Mouse (Mus musculus) 3T3-L1 (cell line): ENCODE data around the gene Polr1c.

Source experiments
- DNase-seq: peaks from one replicate; pipeline ENCODE4 v3.0.0-alpha.2; 2015; ENCODE audit warnings: low read depth, low spot score

Gene Polr1c

GRCm38 (mm10) chr17:46247512-46248188, at the start of gene Polr1c, which contains the start of gene Yipf3:
Gene Polr1c (minus strand): TSS chr17:46248054.
Gene Yipf3 (plus strand): TSS chr17:46248080.
- DNase-seq, result peak; percentile 94

GRCm38 (mm10) chr17:46297028-46297363, 49.1 kb upstream of the Polr1c start:
- DNase-seq, result no peak

DNA sequence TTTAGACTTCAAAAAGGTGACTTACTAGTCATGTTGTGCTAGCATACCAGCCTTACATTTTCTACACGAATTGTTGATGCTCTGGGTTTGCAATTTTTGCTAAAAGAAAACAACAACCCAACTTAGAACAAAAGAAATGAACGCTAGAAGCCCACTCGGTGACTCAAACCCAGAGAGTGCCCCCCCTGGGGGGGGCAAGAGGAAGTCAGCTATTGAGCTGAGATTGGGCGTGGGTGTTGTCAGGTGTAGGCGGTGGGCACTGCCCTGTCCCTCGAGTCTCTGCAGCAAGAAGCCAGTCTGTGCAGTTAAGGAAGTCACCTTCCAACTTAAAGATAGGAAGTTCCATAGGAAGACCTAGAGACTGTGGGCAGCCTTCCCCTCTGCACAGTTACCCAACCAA, 48.7 kb upstream of the Polr1c start:
- DNase-seq, result no peak

DNA sequence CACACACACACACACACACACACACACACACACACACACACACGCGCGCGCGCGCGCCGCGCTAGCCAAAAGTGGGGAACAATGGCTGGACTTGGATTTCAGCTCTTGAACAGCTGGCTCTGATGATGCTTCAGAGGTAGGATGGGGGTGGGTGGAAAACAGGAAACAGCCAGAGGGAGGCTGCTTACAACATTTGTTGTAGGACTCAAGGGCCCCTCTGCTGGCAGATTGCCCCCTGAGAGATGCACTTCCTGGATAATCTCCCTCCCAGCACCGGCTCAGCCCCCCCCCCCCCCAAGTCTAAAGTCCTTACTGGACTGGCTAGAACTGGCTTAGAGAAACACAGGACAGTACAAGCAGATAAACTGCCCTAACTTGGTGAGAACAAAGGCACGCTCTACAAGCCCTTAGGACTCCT, 39.8 kb upstream of the Polr1c start:
- peak; percentile 90 for DNase-seq

GRCm38 (mm10) chr17:46285407-46285806, 37.6 kb upstream of the Polr1c start:
- DNase-seq, result no peak

- DNase-seq, result no peak
These were observed 36.8 kb upstream of the Polr1c start for GRCm38 (mm10) chr17:46284653-46285052.

DNA sequence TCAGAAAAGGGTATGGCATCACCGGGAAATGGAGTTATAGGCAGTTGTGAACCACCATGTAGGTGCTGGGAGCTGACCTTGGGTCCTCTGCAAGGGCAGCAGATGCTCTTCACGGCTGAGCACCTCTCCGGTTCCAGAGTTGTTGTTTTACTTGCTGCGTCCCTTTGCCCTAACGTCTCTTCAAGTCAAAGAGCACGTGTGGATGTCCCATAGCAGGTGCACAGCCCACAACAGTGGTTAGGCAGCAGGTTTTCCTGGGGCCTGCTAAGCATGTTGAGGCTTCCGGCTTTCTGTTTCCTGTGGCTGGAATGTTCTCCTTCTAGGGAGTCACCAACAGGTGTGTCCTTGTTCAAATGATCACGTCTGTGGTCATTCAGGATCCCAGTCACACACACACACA, 36.1 kb upstream of the Polr1c start:
- no peak for DNase-seq

GRCm38 (mm10) chr17:46283140-46283539, 35.3 kb upstream of the Polr1c start:
- DNase-seq, result no peak

- DNase-seq, result peak; percentile 90
These were observed 34.7 kb upstream of the Polr1c start, which contains the start of gene Tjap1 for GRCm38 (mm10) chr17:46282483-46283123. Gene Tjap1 (minus strand): TSS chr17:46283026.

DNA sequence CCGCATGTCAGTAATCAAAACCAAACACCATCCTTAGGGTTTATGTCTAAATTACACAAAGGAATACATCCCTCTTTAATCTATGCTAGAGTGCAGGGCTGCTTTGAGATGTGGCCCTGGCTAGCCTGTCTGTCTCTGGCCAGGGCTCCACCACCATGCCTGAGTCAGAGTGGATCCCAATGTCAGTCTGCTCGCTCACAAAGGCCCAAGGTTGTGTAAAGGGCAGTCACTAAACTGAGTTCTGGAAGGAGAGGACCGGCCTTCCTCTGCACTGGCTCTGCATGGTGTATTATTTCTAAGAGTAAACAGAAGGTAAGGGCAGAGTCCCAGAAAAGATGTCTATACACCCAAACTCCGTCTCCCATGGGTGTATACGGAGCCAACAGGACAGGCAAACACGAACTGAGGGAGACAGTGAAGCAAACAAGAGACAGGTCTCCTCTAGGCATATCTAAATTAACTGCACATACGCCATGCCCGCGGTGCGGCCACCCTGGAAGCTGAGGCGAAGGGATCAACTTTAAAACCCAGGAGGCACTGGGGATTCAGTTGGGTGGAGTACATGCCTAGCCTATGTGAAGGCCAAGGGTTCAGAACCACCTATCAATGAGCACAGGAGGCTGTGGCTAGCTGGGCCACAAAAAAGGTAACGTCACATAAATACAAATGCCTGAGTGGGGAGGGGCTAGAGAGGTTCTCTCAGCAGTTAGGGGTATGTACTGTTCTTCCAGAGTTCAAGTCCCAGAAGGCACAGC, 30.3 kb upstream of the Polr1c start:
- peak; percentile 59 for DNase-seq

DNA sequence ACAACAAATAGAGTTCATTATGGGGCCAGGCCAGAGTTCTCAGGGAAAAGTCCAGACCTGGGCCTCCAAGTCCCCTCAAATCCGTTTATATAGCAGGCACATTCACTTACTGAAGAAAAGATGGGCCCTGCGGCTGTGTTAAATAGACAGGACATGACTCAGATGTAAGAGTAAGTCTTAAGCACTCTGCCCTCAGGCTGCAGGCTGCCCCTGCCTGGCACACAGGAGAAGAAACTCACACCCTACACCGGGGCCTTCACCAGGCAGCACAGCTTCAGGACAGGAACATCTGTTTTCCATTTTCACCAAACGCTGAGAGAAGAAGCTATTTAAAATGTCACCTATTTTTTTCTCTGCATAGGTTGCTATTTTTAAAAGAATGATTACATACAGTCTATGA, 29.7 kb upstream of the Polr1c start:
- peak; percentile 99 for DNase-seq

DNA sequence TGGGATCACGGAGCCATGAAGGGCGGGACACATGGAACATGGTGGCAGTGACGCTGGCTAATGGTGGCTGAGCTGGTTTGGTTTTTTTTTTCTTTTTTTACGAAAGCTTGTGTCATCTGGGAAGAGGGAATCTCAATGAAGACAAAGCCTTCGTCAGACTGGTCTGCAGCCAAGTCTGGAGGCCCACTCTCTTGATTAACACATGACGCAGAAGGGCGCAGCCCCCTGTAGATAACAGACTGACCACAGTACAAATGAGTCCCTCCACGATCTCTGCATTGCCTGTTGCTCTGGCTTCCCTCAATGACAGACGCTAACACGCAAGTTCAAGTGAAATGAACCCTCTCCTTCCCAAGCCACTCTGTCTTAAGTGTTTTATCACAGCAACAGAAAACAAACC, 27.7 kb upstream of the Polr1c start:
- DNase-seq, result peak; percentile 87

DNA sequence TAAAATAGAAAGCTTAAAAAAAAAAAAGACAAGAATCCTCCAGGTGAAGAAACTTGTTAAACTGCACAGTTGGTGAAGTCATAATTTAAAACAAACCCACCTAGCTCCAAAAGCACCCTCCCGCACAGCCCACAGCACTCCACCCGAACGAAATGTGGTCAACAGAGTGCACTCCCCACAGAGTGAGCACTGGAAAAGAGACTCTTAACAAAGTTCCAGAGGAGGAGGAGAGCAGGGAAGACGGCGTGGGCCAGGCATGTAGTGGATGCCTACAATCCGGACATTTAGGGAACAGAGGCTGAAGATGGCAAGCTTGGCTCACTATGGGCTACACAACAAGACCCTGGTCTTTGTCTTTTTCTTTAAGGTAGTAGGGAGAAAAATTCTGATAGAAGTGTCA, 27.2 kb upstream of the Polr1c start:
- DNase-seq, result no peak

GRCm38 (mm10) chr17:46274465-46274864, 26.6 kb upstream of the Polr1c start:
- DNase-seq, result peak; percentile 69

DNA sequence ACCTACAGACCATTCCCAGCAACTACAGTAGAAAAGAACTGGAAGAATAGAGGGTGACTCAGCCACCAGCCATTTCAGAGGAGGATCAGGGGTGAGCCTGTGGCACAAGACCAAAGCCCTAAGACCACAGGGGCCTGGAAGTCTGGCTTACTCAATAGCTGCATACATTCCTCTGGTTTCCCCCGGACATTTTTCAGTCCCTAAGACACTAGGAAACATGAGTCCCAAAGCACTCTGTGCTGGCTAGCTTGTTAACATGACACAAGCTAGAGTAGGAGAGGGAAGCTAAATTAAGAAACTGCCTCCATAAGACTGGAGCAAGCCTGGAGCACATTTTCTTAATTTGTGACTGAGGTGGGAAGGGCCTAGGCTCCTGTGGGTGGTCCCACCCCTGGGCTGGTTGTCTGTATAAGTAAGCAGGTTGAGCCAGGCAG, 26.0 kb upstream of the Polr1c start:
- peak; percentile 99 for DNase-seq

- DNase-seq, result no peak
These were observed 24.8 kb upstream of the Polr1c start for GRCm38 (mm10) chr17:46272675-46273074.

GRCm38 (mm10) chr17:46272058-46272457, 24.2 kb upstream of the Polr1c start:
- no peak for DNase-seq

DNA sequence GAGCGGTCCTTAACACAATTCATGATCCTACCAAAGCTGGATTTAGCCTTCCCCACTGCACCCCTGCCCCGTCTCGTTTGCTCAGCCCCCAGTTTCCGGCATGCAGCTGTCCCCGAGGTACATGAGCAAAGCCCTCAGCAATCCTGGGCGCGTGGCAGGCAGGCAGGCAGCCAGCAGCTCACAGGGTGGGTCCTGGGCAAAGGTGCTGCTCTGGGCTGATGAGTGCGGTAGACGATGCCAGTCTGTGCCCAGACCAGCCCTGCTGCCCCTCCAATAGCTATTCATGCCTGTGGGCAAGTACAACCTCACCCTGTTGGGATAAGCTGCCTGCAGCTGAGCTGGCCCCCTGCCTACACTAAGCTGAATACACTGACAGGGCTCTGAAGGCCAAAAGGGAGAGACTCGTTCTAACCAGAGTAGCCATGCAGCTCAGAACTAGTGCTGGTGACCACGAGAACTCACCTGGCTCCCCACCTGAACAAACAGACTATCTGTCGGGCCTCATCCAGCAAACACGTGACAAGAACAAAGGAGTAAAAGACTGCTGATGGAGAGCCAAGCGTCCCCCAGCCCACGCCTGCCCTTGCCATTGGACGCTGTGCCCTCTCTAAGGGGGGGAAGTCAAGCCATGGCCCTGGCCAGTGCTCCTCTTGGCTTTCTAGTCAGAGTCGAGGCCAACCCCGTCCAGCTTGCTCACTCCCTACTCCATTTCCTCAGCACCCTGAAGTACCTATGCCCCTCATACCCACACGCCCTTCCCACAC, 22.1 kb upstream of the Polr1c start:
- DNase-seq, result no peak

DNA sequence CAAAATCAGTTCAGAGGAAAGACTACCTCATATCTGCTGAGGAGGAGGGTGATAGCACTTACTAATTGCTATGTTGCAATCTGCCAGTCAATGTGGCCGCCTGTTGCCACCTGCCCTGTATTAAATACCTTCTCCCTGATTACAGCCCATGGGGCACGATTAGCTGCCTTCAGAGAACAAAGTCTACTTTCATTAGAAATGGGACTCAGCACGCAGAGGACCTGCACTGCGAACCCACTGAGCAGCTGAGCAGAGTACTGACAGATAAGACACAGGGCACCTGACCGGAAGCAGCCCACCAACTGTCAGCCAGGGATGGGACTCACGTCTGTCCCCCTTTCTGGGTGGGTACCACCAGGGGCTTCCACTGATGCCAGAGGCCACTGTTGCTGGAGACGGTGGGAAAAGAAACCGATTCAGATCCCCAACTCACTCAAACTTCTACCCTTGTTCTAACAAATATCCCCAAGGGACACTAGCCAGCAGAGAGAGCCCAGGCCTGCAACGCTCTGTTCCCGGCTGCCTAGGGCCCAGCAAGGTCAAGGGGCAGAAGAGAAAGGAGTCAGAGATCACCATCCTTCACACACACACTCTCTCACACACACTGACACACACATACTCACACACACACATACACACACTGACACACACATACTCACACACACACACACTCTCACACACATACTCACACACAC, 20.3 kb upstream of the Polr1c start:
- DNase-seq, result no peak

DNA sequence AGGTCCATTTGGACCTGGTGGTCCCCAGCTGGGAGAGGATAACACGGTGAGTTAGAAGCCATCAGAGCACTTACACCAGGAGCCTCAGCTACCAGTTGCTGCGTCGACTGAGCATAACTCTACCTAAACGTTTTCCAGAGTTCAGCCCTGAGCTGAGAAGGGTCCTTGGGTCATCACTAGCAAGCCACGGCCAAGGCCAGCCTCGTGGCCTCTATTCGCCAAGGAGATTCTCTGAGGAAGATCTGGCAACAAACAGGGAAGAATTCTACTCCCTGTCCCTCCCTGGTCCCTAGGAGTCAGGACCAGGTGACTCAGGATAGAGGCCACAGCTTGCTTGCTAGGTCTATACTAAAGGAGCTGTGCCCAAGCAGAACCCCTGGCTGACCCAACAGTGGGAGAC, 19.7 kb upstream of the Polr1c start:
- DNase-seq, result no peak

GRCm38 (mm10) chr17:46266986-46267385, 19.1 kb upstream of the Polr1c start:
- DNase-seq, result no peak
